Mouse (Mus musculus): ENCODE measurements around the gene Cd164.

Gene Cd164

DNA sequence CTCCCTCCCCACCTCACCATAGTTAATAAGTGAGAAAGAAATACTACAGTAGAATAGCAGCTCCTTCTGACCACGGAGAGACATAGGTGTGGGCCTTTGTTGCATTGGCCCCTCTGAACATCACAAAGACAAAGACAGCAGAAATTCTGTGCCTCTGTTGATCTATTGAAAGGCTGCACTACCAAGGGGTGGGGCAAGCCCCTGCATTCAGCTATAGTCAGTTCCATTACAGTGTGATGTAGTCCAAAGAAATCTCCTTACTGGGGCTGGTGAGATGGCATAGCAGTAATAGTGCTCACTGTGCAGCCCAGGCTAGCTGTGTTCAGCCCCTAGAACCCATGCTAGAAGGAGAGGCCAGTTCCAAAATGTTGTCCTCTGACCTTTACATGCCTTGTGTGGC lies 14.2 kb upstream of the Cd164 start:
- DNase-seq, result no peak

DNA sequence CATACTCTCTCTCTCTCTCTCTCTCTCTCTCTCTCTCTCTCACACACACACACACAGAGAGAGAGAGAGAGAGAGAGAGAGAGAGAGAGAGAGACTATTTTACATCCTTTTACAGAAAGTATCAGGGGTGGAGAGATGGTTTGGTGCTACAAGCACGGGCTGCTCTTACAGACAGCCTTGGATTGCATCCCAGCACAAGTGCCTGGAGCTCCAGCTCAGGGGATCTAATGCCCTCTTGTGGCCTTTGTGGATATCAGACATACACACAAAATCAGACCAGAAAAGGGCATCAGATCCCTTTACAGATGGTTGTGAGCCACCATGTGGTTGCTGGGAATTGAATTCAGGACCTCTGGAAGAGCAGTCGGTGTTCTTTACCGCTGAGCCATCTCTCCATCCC lies 13.8 kb upstream of the Cd164 start:
- DNase-seq, result peak; percentile 89

DNA sequence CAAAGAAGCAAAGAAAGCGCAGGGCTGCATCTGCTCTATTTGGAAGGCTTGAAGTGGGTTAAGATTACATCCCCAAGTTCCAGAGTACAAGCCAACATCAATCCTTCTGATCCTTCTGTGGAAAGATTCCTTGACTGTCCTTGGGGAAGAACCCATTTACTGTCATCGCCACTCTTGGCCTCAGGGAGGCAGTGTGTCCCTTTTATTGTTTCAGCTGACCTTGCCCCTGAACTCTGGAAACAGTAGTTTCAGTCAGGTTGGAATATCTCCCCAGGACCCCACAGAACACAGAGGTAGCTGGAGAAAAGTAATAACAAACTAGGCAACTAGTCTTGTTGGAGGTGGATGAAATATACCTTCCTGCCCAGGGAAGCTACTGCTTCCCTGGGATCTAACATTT lies 10.1 kb upstream of the Cd164 start:
- peak; percentile 50 for DNase-seq

DNA sequence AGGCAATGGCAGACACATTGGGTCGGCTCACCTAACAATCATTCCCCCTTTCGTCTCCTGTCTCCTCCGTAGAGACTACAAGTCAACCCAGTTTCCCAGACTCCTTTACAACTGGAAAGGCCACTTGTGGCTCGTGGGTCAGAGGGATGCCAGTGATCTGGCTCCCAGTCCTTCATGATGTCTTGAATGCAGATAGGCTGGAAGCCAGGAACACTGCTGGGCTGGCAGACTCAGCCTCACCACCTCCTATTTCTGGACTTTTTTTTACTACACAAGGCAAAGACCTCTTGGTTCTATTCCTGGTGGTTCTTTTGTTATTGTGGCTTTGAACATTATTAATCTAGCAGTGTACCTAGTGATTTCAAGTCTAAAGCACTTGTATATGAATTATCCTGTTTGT lies 4.9 kb upstream of the Cd164 start:
- no peak for DNase-seq

DNA sequence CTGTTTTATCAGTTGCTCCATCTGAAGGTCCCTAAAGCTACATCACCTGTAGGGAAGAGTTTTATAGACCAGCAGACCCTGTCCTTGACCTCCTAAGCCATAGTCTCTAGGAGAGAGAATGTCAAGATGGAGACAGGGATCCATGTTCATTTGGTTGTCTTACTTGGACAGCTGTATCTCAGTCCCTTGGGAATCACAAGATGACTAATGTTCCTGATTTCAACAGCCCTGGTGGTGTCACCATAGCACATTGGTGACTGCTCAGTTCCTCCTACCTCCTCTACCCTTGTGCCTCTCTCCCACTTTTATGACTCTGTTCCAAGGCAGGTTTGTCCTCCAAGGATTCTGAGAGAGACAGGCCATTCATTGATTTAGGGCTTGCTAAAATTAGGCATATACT lies 4.3 kb upstream of the Cd164 start:
- no peak for DNase-seq

DNA sequence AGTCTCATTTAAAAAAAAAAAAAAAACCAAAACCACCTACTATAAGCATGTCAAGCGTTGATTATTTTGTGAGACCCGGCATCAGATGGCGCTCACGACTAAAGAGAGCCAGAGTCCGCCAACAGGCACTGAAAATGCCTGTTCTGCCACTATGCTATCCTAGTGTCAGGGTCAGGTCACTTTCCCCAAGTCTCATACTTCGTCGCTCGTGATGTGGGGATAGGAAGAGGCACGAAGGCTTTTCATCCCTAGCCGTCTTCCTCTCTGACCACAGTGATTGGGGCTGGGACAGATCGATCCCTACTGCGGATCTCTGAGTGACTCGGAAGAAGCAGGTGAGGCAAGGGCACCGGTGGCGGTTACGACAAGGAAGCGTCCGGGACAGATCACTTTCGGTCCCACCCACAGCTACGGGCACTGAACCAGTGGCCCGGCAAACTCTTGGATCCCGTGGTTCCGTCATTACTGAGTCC lies 670 bp upstream of the Cd164 start:
- peak; percentile 86 for DNase-seq

DNA sequence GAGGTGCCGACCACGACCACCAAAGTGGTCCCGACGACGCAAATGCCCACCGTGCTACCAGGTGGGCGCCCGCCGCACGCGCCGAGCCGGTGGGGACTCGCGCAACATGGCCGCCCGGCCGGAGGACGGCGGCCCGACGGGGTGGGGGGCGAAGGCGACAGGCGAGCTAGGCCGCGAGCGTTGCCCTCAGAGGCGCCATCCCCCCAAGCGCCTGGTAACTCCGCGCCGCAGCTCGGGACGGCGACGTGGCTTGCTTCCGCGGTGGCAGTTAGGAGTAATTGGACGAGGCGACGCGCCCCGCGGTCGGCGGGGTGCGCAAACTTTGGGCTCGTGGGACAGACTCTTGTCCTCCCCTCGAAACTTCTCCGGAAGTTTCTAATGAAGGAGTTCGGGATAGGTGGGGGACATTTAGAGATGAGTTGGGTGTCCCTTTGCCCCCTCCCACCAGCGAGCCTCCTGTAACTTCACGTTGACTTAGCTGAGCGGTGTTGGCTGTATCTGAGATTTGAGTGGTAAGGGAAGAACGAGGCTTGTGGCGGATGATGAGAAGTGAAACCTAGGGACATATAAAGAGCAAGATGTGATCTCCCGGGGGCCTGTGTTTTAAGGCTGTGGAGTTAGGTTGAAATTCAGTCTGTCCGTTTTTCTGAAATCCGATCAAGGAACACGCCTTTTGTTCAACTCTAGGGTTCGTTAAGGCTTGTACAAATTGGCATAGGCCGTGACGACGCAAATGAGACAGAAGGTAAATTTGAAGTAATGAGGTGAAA lies 611 bp downstream of the Cd164 start:
- no peak for DNase-seq

DNA sequence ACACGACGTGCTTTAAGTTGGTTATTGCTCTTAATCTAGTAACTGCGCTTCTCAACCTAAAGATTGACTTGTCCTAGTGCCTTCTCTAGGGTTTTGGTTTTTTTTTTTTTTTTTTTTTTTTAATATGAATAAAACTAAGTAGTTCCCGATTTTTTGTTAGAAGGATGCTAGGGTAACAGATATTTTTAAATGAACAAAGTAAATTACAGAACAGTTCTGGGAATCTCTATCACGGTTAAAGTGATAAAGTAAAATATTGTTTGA lies 1.1 kb downstream of the Cd164 start:
- DNase-seq, result no peak

DNA sequence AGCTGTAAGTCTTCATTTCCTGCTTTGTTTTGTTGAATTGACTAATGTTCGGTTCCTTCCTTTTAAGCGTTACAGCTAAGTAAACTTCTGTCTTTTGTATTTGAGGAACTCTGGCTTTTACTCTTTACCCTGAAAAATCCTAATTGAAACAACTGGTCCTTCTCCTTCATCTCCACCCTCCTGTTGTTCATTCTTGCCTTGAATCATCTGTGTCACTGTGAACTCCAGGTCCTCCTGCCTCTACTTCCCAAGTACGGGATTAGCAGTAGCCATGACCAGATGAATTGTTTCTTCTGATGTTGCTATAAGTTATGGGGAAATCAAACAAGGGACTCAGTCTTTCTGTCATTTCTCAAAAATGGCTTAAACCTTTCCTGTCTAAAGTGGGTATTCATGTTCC lies 4.2 kb downstream of the Cd164 start:
- no peak for DNase-seq

DNA sequence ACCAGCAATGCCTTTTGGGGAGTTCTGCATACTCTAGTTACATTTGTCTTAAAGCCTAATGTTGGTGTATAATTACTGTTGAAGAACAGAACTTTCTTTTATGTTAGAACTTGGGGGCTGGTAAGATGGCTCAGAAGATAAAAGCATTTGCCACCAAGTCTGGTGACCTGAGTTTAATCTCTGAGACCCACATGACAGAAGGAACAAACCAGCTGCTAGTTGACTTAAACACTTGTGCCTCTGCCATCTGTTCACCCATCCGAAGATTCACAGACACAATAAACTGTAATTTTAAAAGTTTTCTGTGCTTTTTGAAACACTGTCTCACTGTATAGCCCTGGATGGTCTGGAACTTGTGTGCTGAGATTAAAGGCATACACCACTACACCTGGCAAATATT lies 6.5 kb downstream of the Cd164 start:
- no peak for DNase-seq

DNA sequence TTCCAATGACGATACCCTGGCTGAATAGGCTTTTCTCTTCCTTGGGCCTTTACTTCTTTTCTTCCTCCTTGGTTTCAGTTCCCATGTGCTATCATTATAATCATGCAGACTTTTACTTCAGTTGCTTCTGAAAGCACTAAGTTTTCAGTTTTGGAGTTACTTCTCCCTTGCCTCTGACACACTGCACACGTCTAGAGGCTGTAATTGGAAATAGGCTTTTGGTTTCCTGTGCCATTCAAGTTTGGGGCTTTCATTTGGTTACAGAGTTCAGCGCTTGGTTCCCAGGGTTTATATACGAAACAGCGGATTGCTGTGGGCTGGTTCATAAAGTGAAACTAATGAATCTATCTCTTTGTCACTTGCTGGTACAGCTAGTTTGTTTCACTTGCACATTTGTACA lies 10.8 kb downstream of the Cd164 start:
- no peak for DNase-seq

DNA sequence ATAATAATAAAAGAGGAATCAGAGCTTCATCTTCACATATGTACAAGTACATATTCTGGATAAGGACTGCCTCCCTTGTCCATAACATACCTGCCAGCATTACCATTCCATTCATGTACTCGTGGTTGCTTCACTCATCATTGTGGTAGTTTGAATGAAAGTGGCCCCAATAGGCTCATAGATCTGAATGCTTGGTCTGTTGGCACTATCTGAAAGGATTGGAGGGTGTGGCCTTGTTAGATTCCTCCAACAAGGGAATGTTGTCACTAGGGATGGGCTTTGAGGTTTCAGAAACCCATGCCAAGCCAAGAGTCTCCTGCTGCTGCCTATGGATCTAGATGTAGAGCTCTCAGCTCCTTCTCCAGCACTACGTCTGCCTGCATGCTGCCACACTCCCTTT lies 16.8 kb downstream of the Cd164 start:
- DNase-seq, result no peak

DNA sequence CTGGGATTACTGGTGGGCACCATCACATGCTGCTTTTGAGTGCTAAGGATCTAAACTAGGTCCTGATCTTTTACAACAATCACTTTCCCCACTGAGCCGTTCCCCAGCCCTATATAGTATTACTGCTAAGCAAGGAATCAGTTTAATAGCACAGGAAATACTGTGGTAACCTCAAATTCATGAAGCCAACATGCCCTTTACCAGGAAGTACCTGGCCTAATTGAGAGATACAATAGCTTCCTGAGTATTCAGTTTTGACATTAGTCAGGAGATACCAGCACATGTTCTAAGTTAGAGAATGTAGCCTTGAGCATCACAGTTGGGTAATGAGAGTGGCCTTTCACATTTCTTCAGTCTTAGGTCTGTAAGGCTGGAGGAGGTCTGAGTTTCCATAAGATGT lies 17.5 kb downstream of the Cd164 start:
- DNase-seq, result no peak

DNA sequence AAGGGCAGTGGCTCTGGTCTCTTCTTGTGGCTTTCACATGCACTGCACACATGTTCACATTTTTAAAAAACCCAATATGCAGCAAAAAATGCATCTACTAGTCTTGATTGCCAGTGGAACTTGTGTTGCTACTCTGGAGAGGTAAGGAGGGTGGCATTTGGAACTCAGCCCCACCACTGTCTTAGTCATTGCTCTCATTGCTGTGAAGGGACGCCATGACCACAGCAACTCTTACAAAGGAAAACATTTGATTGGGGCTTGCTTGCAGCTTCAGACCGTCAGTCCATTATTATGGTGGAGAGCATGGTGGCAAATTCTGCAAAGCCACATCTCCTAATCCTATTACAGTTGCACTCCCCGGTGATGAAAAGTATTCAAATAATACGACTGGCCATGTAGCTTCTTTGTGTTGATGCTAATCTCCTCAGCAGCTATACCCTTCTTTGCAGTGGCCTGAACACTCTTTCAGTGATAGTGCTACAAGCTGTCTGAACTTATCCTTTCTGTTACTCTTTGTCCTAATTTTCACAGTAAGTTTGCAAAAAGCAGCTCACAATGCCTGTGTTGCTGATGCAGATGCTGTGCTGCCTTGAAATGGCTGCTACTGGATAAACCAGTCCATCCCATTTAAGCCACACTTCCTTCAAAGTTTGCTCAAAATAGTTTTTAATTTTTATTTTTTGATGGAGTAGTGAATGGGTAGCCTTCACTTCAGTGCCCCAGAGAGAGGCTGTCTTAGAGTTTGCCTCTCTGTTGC lies 18.2 kb downstream of the Cd164 start:
- DNase-seq, result peak; percentile 36

DNA sequence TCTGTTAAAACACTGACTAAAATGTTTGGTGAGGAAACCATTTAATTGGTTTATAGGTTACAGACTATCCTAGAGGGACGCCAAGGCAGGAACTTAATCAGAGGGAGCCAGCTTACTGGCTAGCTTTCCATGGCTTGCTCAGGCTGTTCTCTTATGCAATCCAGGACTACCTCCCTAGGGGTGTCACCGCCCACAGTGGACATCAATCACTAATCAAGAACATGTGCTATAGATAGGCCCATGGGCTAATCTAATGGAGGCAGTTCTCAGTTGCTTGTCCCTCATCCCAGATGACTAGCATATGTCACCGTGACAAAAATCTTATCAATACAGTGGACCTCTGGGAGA lies 18.7 kb downstream of the Cd164 start:
- DNase-seq, result no peak

DNA sequence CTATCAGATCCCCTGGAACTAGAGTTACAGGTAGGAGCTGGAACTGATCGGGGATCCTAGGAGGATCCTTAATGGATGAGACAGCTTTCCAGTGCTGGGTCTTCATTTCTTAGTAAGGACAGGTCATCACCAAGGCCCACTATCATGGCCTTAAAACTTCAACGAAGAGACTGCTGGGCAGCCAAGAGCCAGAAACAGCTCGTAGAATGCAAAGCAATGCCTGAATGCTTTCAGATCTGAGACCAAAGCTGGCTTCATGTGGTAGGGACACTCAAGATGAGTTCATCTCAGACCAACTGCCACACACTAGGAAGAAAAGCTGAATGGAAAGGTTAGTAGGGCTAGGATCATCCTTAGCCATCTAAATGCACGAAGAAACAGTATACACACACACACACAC lies 19.8 kb downstream of the Cd164 start:
- DNase-seq, result no peak

DNA sequence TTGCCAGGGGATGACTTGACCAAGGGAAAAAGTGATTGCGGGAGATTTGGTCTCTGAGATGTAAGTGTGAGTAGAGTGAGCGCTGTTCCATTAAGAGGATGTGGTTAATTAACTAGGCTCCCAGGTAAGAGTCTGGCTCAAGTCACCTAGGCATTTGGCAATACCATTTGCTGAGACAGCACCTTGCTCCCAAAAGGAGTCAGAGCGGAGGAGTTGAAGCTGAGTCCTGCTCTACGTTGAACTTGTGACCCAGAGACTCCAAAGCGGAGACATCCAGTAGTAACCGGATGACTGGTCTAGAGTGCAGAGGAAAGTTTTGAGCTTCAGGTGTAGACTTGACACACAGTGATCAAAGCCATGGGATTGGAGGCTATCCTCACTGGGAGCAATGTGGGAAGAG lies 22.8 kb downstream of the Cd164 start:
- no peak for DNase-seq

DNA sequence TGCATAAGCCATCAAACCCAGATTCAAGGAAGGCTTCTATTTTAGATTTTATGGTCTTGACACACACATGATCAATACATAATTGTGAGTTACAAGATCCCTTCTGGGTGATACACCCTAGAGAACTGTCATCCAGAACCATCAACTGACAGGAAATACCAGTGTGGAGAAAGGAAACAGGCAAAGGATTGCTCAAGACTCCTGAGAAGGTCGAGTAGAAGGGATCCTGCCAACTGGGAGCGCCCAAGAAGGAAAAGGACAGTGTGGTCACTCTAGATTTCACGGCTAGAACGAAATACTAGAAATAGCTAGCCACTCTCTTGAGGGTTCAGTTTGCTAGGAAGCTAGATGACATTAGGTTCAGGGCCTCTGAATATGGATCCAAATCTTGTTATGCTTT lies 24.2 kb downstream of the Cd164 start:
- no peak for DNase-seq

DNA sequence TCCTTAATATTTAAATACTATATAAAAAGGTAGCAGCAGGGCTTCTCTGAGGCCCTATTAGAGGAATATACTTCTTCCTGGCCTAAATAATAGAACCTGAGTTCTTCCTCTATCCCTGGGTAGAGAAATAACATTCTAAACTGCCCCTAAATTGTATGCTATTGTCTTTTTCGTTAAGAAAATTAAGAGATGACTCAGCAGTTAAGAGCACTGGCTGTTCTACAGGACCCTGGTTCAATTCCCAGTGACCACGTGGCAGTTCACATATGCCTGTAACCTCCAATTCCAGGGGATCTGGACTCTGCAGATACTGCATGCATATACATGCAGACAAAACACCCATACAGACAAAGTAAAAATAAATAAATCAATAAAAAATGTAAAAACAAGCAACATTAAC lies 24.6 kb downstream of the Cd164 start:
- no peak for DNase-seq

DNA sequence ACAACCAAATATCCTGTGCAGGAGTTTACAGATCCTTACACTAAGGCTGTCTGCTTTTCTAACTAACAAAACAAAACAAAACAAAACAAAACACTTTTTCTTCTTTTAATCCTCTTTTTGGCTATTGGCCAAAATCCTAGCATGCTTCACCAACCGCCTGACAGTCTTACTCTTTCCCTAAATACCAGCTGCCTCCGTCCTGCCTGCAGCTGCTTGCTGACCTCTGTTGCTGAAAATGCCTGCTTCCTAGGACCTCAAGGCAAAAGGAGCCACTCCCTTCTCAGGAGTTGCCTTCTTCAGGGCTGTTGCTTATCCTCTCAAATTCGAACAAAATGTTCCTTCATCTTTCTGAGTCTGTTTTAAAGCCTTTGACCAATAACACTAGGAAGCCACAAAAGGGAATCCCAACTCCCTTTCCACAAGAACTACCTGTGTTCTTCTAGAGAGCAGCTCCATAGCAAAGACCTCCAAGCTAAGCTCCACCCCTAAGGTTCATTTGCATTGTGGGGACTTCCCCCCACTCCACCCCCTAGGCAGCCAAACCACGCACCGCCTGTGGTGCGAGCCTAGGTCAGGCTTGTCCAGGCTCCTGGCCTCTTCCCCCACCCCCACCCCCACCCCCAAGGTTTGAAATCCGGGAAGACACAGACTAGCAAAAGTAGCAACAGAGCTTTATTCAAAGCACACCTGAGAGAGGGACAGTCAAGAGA lies 25.4 kb downstream of the Cd164 start:
- DNase-seq, result peak; percentile 70

DNA sequence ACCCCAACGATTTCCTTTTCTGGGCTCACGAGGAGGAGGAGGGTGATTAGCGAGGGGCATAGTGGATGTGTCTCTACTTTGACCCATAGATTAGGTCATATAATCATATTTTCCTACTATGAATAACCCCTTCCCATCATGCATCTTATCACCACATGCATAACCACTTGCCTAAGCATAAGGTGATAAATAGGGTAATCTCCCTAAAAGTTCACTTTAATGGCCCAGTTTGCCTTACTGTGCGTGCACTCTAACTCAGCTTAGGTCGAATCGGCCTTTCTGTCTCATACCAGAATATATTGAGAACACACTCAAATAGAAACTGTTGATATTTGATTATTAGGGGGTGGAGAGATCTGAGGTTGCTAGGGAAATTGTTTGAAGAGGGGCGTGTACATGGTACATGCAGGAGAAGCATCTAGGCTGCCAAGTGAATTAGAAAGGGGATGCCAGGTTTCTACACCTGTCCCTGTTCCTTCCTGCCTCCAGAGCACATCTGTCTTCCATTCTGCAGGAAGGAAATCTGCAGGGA lies 26.1 kb downstream of the Cd164 start:
- no peak for DNase-seq

DNA sequence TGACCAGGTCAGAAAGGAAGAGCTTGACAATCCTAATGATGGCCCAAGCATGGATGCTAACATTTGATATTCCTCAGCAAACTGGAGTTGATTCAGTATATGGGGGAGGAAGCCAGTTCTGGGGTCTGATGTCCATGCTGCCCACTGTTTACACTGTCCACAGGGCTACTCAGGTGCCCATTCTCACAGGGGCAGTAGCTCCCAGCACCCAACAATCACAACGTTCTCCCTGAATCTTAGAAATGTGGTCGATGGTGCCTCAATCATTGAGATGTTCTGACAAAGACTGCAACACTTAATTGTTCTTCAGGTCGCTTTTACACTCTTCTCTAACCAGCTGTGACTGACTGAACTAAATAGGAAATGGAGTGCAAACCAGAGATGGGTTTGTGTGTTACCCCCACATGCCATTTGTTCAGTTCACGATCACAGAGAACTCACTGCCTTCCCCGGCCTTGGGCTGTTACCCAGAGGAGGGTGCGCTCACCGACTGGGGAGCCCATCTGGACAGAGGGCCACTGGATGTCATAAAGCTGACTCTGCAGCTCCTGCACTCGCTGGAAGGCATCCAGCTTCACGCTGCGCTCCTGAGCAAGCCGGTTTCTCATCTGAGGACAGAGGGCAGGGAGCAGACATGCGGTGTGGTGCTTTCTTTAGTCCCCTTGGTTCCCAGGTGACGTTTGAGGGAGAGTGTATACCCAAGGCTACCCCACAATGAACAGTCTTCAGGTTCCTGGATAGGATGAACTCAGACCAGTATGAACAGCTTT lies 27.4 kb downstream of the Cd164 start:
- no peak for DNase-seq

DNA sequence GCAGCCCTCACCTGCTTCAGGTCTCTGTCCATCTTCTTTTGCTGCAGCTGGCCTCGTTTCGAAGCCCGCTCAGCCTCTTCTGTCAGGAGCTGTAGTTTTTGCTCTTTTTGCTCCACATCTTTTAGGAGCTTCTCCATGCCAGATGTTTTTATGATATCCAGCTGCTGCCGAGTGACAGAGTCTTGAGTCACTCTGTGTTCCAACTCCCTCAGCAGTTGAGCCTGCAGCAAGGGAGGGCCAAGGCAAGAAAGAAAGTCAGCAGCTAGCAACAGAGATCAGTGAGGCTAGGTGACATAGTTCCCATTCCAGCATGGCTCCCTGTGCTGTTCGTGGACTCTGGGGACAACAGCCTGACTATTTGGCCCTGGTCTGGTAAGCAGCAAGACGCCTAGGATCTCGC lies 31.5 kb downstream of the Cd164 start:
- DNase-seq, result no peak

Measured in retina, postnatal 1 day (tissue).